Mouse (Mus musculus) olfactory bulb, adult 2 months (tissue): ENCODE measurements around the gene Plekhg1.

ENCODE experiments used
- CTCF ChIP-seq: fragments of 200-500 bp; IDR thresholded peaks from 2 replicates; pipeline ENCODE4 v1.5.1; 2012; ENCODE audit warnings: low read depth, mild to moderate bottlenecking, low read length, moderate library complexity; ENCODE audit not compliant: insufficient read depth
- POLR2A ChIP-seq: fragments of 200-500 bp; IDR thresholded peaks from 2 replicates; pipeline ENCODE4 v1.6.1; 2012; ENCODE audit warnings: mild to moderate bottlenecking, low read depth, low read length, moderate library complexity; ENCODE audit not compliant: insufficient read depth

DNA sequence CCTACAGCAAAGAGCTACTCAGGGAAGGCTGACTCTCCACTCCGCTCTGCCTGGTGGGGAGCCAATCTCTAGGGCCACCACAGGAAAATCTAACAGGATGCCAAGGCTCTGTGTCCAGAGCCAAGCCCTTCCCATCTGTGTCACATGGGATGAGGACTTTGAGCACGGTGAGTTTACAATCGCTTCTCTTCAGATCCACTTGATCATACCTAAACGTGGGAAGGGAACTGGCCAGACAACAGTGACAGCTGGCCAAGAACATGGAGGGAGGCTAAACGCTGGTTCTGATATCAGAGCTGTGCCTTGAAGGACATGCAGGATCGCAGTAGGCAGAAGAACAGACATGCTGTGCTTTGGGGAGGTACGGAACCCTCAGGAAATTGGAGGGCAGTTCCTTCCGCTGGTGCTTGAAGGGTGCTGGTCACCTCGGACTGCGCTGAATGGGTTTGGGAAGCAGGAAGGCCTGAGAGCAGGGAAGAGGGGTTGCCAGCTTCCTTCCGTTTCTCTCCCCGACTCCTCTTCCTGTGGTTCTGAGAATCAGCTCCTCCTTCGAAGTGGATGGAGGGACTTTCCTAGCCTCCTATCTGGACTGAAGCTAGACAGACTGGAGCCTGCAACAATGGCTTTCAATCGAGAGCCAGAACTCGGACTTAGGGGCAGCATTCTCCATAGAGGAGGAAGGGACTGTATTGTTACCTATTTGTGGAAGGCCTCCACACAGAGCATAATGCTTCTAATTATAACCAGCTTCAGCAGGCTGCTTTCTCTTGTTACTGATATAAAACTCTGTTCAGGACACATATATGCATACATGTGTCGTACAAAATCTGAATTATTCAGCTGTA lies 21.9 kb upstream of the Plekhg1 start:
- 0 out of 2 replicates have a peak, but pooled peaks have one; percentile 23 for TF ChIP-seq POLR2A
- TF ChIP-seq CTCF = no peak
